ENCODE assay signal across 17 mouse cellular contexts in the genomic region with DNA sequence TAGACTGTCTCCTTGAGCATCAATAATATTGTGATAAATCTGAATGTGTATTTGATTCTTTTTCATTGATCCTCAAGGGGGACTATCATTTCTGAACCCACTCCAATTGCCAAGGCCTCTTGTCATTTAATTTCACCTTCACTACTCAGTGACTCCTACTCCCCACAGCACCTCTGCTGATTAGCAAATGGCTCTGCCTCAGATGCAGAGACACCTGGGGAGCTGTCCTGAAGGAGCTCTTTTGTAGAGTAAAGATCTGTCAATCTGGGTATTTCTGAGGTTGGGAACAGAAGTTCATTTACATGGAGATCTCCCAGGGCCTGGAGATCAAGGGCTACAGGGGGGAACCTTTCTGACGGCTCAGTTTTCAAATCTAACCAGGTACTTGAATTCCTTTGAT.
"Had no signal": no experiment of that assay in that cellular context is flagged by ENCODE, and none has a peak within 500 bp of the region (broad histone marks: within the 10 kb centered on the region; RNA-seq: fewer than 3 reads in every experiment).

No protein-coding gene starts in this region.

- H3K36me3 ChIP-seq: limb, embryonic 12.5 days; limb, embryonic 15.5 days; neural tube, embryonic 13.5 days had no signal

- H3K27ac ChIP-seq: kidney, postnatal 0 days; limb, embryonic 12.5 days; limb, embryonic 15.5 days; liver, embryonic 14.5 days; macrophage; neural tube, embryonic 13.5 days had no signal

- H3K4me2 ChIP-seq: limb, embryonic 12.5 days; limb, embryonic 15.5 days; liver, embryonic 11.5 days; lung, embryonic 14.5 days; neural tube, embryonic 13.5 days had no signal

- H3K27me3 ChIP-seq: limb, embryonic 12.5 days; limb, embryonic 15.5 days; neural tube, embryonic 13.5 days had no signal

- H3K4me1 ChIP-seq: limb, embryonic 15.5 days had no signal

- H3K9ac ChIP-seq: limb, embryonic 12.5 days; limb, embryonic 15.5 days; liver, embryonic 14.5 days; liver, postnatal 0 days; lung, embryonic 14.5 days; neural tube, embryonic 13.5 days had no signal

- ATAC-seq: intestine, embryonic 16.5 days; liver, postnatal 0 days; lung, postnatal 0 days had no signal

- H3K9me3 ChIP-seq: limb, embryonic 12.5 days; limb, embryonic 15.5 days; neural tube, embryonic 13.5 days had no signal

- H3K4me3 ChIP-seq: limb, embryonic 12.5 days; limb, embryonic 15.5 days; myocyte; neural tube, embryonic 13.5 days had no signal

- DNase-seq: kidney, adult 2 months; kidney, postnatal 25 days; left cerebral cortex, postnatal 4 days; liver, postnatal 0 days; lung, embryonic 14.5 days; thymus, adult 18-20 months; thymus, postnatal 25 days had no signal
